Mouse (Mus musculus) thymus, postnatal 36 days (tissue): Measurements from ENCODE around the gene Ppme1.
A peak's percentile ranks its signal among the peaks of the same experiment; 100 is the strongest.

ENCODE experiments used
- DNase-seq, 2 experiments: peaks; one replicate each; pipeline ENCODE4 v3.0.0; 2022; ENCODE audit warnings: mixed read lengths in 2 of 2

Ppme1 gene

GRCm38 (mm10) chr7:100371495-100372451 is at the start of gene Ppme1, which contains the start of gene C2cd3:
Gene Ppme1, minus strand, starts transcription at chr7:100372307.
Gene C2cd3, plus strand, starts transcription at chr7:100372233.
- DNase-seq, result peak; percentile 97 to 98

GRCm38 (mm10) chr7:100408684-100409083 is 36.6 kb upstream of the Ppme1 start:
- DNase-seq, result no peak

- no peak for DNase-seq
Measured at GRCm38 (mm10) chr7:100407677-100408076, 35.6 kb upstream of the Ppme1 start.

- DNase-seq, result no peak
Measured at GRCm38 (mm10) chr7:100402715-100403114, 30.6 kb upstream of the Ppme1 start.

GRCm38 (mm10) chr7:100400899-100401539 is 28.9 kb upstream of the Ppme1 start:
- no peak for DNase-seq

GRCm38 (mm10) chr7:100399231-100399913 is 27.3 kb upstream of the Ppme1 start:
- DNase-seq, result no peak

GRCm38 (mm10) chr7:100392265-100392664 is 20.2 kb upstream of the Ppme1 start:
- peak in 1 of 2 experiments; percentile 2 for DNase-seq

- DNase-seq, result no peak
Measured at GRCm38 (mm10) chr7:100390166-100390565, 18.1 kb upstream of the Ppme1 start.

- no peak for DNase-seq
Measured at GRCm38 (mm10) chr7:100388174-100388573, 16.1 kb upstream of the Ppme1 start.

GRCm38 (mm10) chr7:100383207-100383606 is 11.1 kb upstream of the Ppme1 start:
- no peak for DNase-seq

GRCm38 (mm10) chr7:100381161-100381560 is 9.1 kb upstream of the Ppme1 start:
- no peak for DNase-seq

- no peak for DNase-seq
Measured at GRCm38 (mm10) chr7:100378257-100378656, 6.2 kb upstream of the Ppme1 start.

GRCm38 (mm10) chr7:100372452-100372980 is 409 bp upstream of the Ppme1 start:
- no peak for DNase-seq

- DNase-seq, result no peak
Measured at GRCm38 (mm10) chr7:100364888-100365287, 7.2 kb downstream of the Ppme1 start.

GRCm38 (mm10) chr7:100363162-100363561 is 8.9 kb downstream of the Ppme1 start:
- DNase-seq, result no peak

GRCm38 (mm10) chr7:100357856-100358255 is 14.3 kb downstream of the Ppme1 start:
- no peak for DNase-seq

- DNase-seq, result no peak
Measured at GRCm38 (mm10) chr7:100356768-100357167, 15.3 kb downstream of the Ppme1 start.

- DNase-seq, result no peak
Measured at GRCm38 (mm10) chr7:100356324-100356723, 15.8 kb downstream of the Ppme1 start.

- DNase-seq, result no peak
Measured at GRCm38 (mm10) chr7:100354984-100355383, 17.1 kb downstream of the Ppme1 start.

- no peak for DNase-seq
Measured at GRCm38 (mm10) chr7:100335921-100336320, 36.2 kb downstream of the Ppme1 start.

- no peak for DNase-seq
Measured at GRCm38 (mm10) chr7:100331269-100331668, 40.8 kb downstream of the Ppme1 start.

- no peak for DNase-seq
Measured at GRCm38 (mm10) chr7:100328636-100329035, 43.5 kb downstream of the Ppme1 start.

GRCm38 (mm10) chr7:100327514-100327913 is 44.6 kb downstream of the Ppme1 start:
- DNase-seq, result no peak
